Mouse (Mus musculus): ENCODE measurements around the gene Ap1g1. TPM values are rescaled to one million over a fixed set of nuclear protein-coding genes. Genes with fewer than 3 reads are reported as not detected.

Gene Ap1g1
- polyA plus RNA-seq, 1 experiment from 2014 or later, result 46.6 TPM

- H3K27me3 ChIP-seq (ENCODE audit: control insufficient read depth, insufficient read depth, low read depth, low read length), result no peaks in the 10 kb centered on the region
- peaks cover 7% of the 10 kb centered on the region; the same call in 1 of the 2 replicates for H3K36me3 ChIP-seq (ENCODE audit: control insufficient read depth, insufficient read depth, low read length)
- H3K9ac ChIP-seq (ENCODE audit: low read length), result no peak overlapping the region
- peaks cover 4% of the 10 kb centered on the region for H3K4me1 ChIP-seq (replicated peaks; ENCODE audit: control insufficient read depth, insufficient read depth, low read length)
- no peak overlapping the region for H3K4me3 ChIP-seq (ENCODE audit: low read length)
- no peaks in the 10 kb centered on the region for H3K9me3 ChIP-seq (ENCODE audit: control insufficient read depth, low read length)
- ATAC-seq (ENCODE audit: low read depth), result no peak
- no peak overlapping the region for H3K27ac ChIP-seq (ENCODE audit: low read length)
- H3K4me2 ChIP-seq (ENCODE audit: low read depth, low read length), result no peak overlapping the region
- 93% methylated on average over 3 of the region's 3 CpGs for WGBS
Measured at GRCm38 (mm10) chr8:109803211-109803610, 24.9 kb downstream of the Ap1g1 start.

- no peak overlapping the region for H3K4me3 ChIP-seq (ENCODE audit: low read length)
- H3K4me1 ChIP-seq (replicated peaks; ENCODE audit: control insufficient read depth, insufficient read depth, low read length), result peaks cover 4% of the 10 kb centered on the region
- no peak overlapping the region for H3K9ac ChIP-seq (ENCODE audit: low read length)
- no peak overlapping the region for H3K27ac ChIP-seq (ENCODE audit: low read length)
- ATAC-seq (ENCODE audit: low read depth), result no peak
- WGBS, result 93% methylated on average over 3 of the region's 3 CpGs
- no peaks in the 10 kb centered on the region for H3K9me3 ChIP-seq (ENCODE audit: control insufficient read depth, low read length)
- H3K4me2 ChIP-seq (ENCODE audit: low read depth, low read length), result no peak overlapping the region
- peaks cover 7% of the 10 kb centered on the region; the same call in 1 of the 2 replicates for H3K36me3 ChIP-seq (ENCODE audit: control insufficient read depth, insufficient read depth, low read length)
- no peaks in the 10 kb centered on the region for H3K27me3 ChIP-seq (ENCODE audit: control insufficient read depth, insufficient read depth, low read depth, low read length)
Measured at GRCm38 (mm10) chr8:109803801-109804200, 25.4 kb downstream of the Ap1g1 start.

GRCm38 (mm10) chr8:109806522-109806921, 28.2 kb downstream of the Ap1g1 start:
- H3K27me3 ChIP-seq (ENCODE audit: control insufficient read depth, insufficient read depth, low read depth, low read length), result no peaks in the 10 kb centered on the region
- 52% methylated on average over 3 of the region's 3 CpGs for WGBS
- no peak overlapping the region for H3K27ac ChIP-seq (ENCODE audit: low read length)
- H3K4me1 ChIP-seq (replicated peaks; ENCODE audit: control insufficient read depth, insufficient read depth, low read length), result peaks cover 9% of the 10 kb centered on the region
- H3K9ac ChIP-seq (ENCODE audit: low read length), result no peak overlapping the region
- H3K36me3 ChIP-seq (ENCODE audit: control insufficient read depth, insufficient read depth, low read length), result peaks cover 7% of the 10 kb centered on the region; the same call in 1 of the 2 replicates
- H3K9me3 ChIP-seq (ENCODE audit: control insufficient read depth, low read length), result no peaks in the 10 kb centered on the region
- H3K4me2 ChIP-seq (ENCODE audit: low read depth, low read length), result no peak overlapping the region
- no peak for ATAC-seq (ENCODE audit: low read depth)
- H3K4me3 ChIP-seq (ENCODE audit: low read length), result no peak overlapping the region

GRCm38 (mm10) chr8:109807401-109808119, 29.2 kb downstream of the Ap1g1 start:
- Histone ChIP-seq H3K4me1 (replicated peaks; ENCODE audit: control insufficient read depth, insufficient read depth, low read length) (peaks cover 9% of the 10 kb centered on the region), H3K9me3 (ENCODE audit: control insufficient read depth, low read length) (no peaks in the 10 kb centered on the region), H3K4me3 (ENCODE audit: low read length) (no peak overlapping the region), H3K27me3 (ENCODE audit: control insufficient read depth, insufficient read depth, low read depth, low read length) (no peaks in the 10 kb centered on the region), H3K4me2 (ENCODE audit: low read depth, low read length) (no peak overlapping the region), H3K9ac (ENCODE audit: low read length) (no peak overlapping the region), H3K36me3 (ENCODE audit: control insufficient read depth, insufficient read depth, low read length) (peaks cover 7% of the 10 kb centered on the region; the same call in 1 of the 2 replicates), H3K27ac (ENCODE audit: low read length) (no peak overlapping the region)
- WGBS, result 75% methylated on average over 7 of the region's 7 CpGs
- ATAC-seq (ENCODE audit: low read depth), result peak; percentile 56; the same call in 1 of the 2 replicates

- Histone ChIP-seq H3K27ac (ENCODE audit: low read length) (no peak overlapping the region), H3K4me2 (ENCODE audit: low read depth, low read length) (no peak overlapping the region), H3K27me3 (ENCODE audit: control insufficient read depth, insufficient read depth, low read depth, low read length) (no peaks in the 10 kb centered on the region), H3K9me3 (ENCODE audit: control insufficient read depth, low read length) (no peaks in the 10 kb centered on the region), H3K36me3 (ENCODE audit: control insufficient read depth, insufficient read depth, low read length) (peaks cover 4% of the 10 kb centered on the region; the same call in 1 of the 2 replicates), H3K4me3 (ENCODE audit: low read length) (no peak overlapping the region), H3K4me1 (replicated peaks; ENCODE audit: control insufficient read depth, insufficient read depth, low read length) (peaks cover 9% of the 10 kb centered on the region), H3K9ac (ENCODE audit: low read length) (no peak overlapping the region)
- peak; percentile 45 for ATAC-seq (ENCODE audit: low read depth)
Measured at GRCm38 (mm10) chr8:109808120-109808447, 29.7 kb downstream of the Ap1g1 start.

- H3K4me3 ChIP-seq (ENCODE audit: low read length), result no peak overlapping the region
- H3K4me2 ChIP-seq (ENCODE audit: low read depth, low read length), result no peak overlapping the region
- H3K27me3 ChIP-seq (ENCODE audit: control insufficient read depth, insufficient read depth, low read depth, low read length), result no peaks in the 10 kb centered on the region
- H3K4me1 ChIP-seq (replicated peaks; ENCODE audit: control insufficient read depth, insufficient read depth, low read length), result peaks cover 9% of the 10 kb centered on the region
- H3K9me3 ChIP-seq (ENCODE audit: control insufficient read depth, low read length), result no peaks in the 10 kb centered on the region
- WGBS, result 55% methylated on average over 3 of the region's 3 CpGs
- peak overlapping the region; percentile 41 for H3K27ac ChIP-seq (ENCODE audit: low read length)
- H3K36me3 ChIP-seq (ENCODE audit: control insufficient read depth, insufficient read depth, low read length), result 0 out of 2 replicates have a peak, but pooled peaks cover 3% of the 10 kb centered on the region
- no peak for ATAC-seq (ENCODE audit: low read depth)
- no peak overlapping the region for H3K9ac ChIP-seq (ENCODE audit: low read length)
Measured at GRCm38 (mm10) chr8:109810434-109810833, 32.1 kb downstream of the Ap1g1 start.

GRCm38 (mm10) chr8:109815268-109815667, 36.9 kb downstream of the Ap1g1 start:
- Histone ChIP-seq H3K27me3 (ENCODE audit: control insufficient read depth, insufficient read depth, low read depth, low read length) (no peaks in the 10 kb centered on the region), H3K27ac (ENCODE audit: low read length) (no peak overlapping the region), H3K4me2 (ENCODE audit: low read depth, low read length) (no peak overlapping the region), H3K4me3 (ENCODE audit: low read length) (no peak overlapping the region), H3K9me3 (ENCODE audit: control insufficient read depth, low read length) (no peaks in the 10 kb centered on the region), H3K4me1 (replicated peaks; ENCODE audit: control insufficient read depth, insufficient read depth, low read length) (peaks cover 13% of the 10 kb centered on the region), H3K9ac (ENCODE audit: low read length) (no peak overlapping the region), H3K36me3 (ENCODE audit: control insufficient read depth, insufficient read depth, low read length) (0 out of 2 replicates have a peak, but pooled peaks cover 3% of the 10 kb centered on the region)
- no peak for ATAC-seq (ENCODE audit: low read depth)
- WGBS, result 79% methylated on average over 2 of the region's 2 CpGs

- Histone ChIP-seq H3K4me3 (ENCODE audit: low read length) (no peak overlapping the region), H3K27me3 (ENCODE audit: control insufficient read depth, insufficient read depth, low read depth, low read length) (no peaks in the 10 kb centered on the region)
Measured at GRCm38 (mm10) chr8:109817933-109818332, 39.6 kb downstream of the Ap1g1 start.

GRCm38 (mm10) chr8:109823561-109823960, 45.2 kb downstream of the Ap1g1 start:
- Histone ChIP-seq H3K4me3 (ENCODE audit: low read length) (no peak overlapping the region), H3K36me3 (ENCODE audit: control insufficient read depth, insufficient read depth, low read length) (peaks cover 6% of the 10 kb centered on the region; the same call in 1 of the 2 replicates), H3K4me2 (ENCODE audit: low read depth, low read length) (no peak overlapping the region), H3K27ac (ENCODE audit: low read length) (no peak overlapping the region), H3K9me3 (ENCODE audit: control insufficient read depth, low read length) (no peaks in the 10 kb centered on the region), H3K9ac (ENCODE audit: low read length) (no peak overlapping the region), H3K27me3 (ENCODE audit: control insufficient read depth, insufficient read depth, low read depth, low read length) (no peaks in the 10 kb centered on the region), H3K4me1 (replicated peaks; ENCODE audit: control insufficient read depth, insufficient read depth, low read length) (no peaks in the 10 kb centered on the region)
- ATAC-seq (ENCODE audit: low read depth), result no peak
- WGBS, result 88% methylated on average over 2 of the region's 2 CpGs

More at GRCm38 (mm10) chr8:109817933-109818332, 39.6 kb downstream of the Ap1g1 start:
- H3K4me1 ChIP-seq (replicated peaks; ENCODE audit: control insufficient read depth, insufficient read depth, low read length), result peaks cover 8% of the 10 kb centered on the region; the same call in 1 of the 2 replicates
- H3K9ac ChIP-seq (ENCODE audit: low read length), result no peak overlapping the region
- no peaks in the 10 kb centered on the region for H3K9me3 ChIP-seq (ENCODE audit: control insufficient read depth, low read length)
- 24% methylated on average over 1 of the region's 1 CpGs for WGBS
- 0 out of 2 replicates have a peak, but pooled peaks cover 3% of the 10 kb centered on the region for H3K36me3 ChIP-seq (ENCODE audit: control insufficient read depth, insufficient read depth, low read length)
- no peak for ATAC-seq (ENCODE audit: low read depth)
- H3K27ac ChIP-seq (ENCODE audit: low read length), result peak overlapping the region; percentile 6; the same call in 1 of the 2 replicates
- H3K4me2 ChIP-seq (ENCODE audit: low read depth, low read length), result no peak overlapping the region
